Mouse (Mus musculus) CH12.LX (cell line): ENCODE data around the gene S100a10. TPM values are rescaled to one million over a fixed set of nuclear protein-coding genes. Genes with fewer than 3 reads are reported as not detected.

Experiments used
- DNase-seq: peaks from one replicate; pipeline ENCODE4 v3.0.0-alpha.2; 2013; ENCODE audit errors: extremely low read depth
- H3K27ac ChIP-seq: 2 replicates; pipeline ENCODE4 v1.5.1; 2012; ENCODE audit warnings: low read depth, mild to moderate bottlenecking, control low read depth, moderate library complexity; ENCODE audit not compliant: insufficient read depth
- H3K27me3 ChIP-seq: replicated peaks from 2 replicates; pipeline ENCODE3; 2012; ENCODE audit warnings: inconsistent platforms
- H3K36me3 ChIP-seq, 2 experiments: replicated peaks in 1 of 2; 2 replicates each; pipeline versions ENCODE3 to v1.6.1; 2012; ENCODE audit warnings: inconsistent platforms in 1 of 2, low read length in 1 of 2, mild to moderate bottlenecking in 1 of 2, mixed read lengths in 1 of 2, moderate library complexity in 1 of 2; ENCODE audit not compliant: control insufficient read depth in 1 of 2, insufficient read depth in 1 of 2
- H3K4me1 ChIP-seq, 2 experiments: 2 replicates each; pipeline ENCODE4 v1.6.1; 2012; ENCODE audit warnings: inconsistent platforms in 1 of 2, moderate library complexity in 1 of 2; ENCODE audit not compliant: insufficient read depth in 2 of 2, control insufficient read depth in 1 of 2
- H3K4me2 ChIP-seq: 2 replicates; pipeline ENCODE4 v1.6.1; 2012; ENCODE audit warnings: low read depth, mild to moderate bottlenecking, control low read depth; ENCODE audit not compliant: poor library complexity, insufficient read depth, severe bottlenecking
- H3K4me3 ChIP-seq, 3 experiments: fragments of 150-350 bp in 1 of 3; sonication (generic) in 1 of 3; replicated peaks in 1 of 3; 2 replicates each; pipeline versions ENCODE3 to v1.5.1; 2011 to 2012; ENCODE audit warnings: low read depth in 2 of 3, low read length in 2 of 3, mild to moderate bottlenecking in 2 of 3, moderate library complexity in 2 of 3, control low read depth in 1 of 3, improper control_type of control experiment in 1 of 3, inconsistent platforms in 1 of 3, mixed read lengths in 1 of 3; ENCODE audit not compliant: poor library complexity in 1 of 3
- H3K79me2 ChIP-seq: replicated peaks from 2 replicates; pipeline ENCODE4 v1.6.1; 2012; ENCODE audit warnings: mild to moderate bottlenecking, moderate library complexity; ENCODE audit not compliant: control insufficient read depth, poor library complexity, insufficient read depth, severe bottlenecking; ENCODE audit errors: extremely low read depth
- H3K9ac ChIP-seq: 2 replicates; pipeline ENCODE4 v1.6.1; 2012; ENCODE audit warnings: low read depth, mild to moderate bottlenecking, control low read depth, moderate library complexity; ENCODE audit not compliant: insufficient read depth
- H3K9me3 ChIP-seq: replicated peaks from 2 replicates; pipeline ENCODE3; 2012; ENCODE audit warnings: low read length, inconsistent platforms, mixed read lengths
- CHD2 ChIP-seq: IDR thresholded peaks from 2 replicates; pipeline ENCODE4 v1.6.1; 2011; ENCODE audit warnings: low read length, improper control_type of control experiment
- E2F4 ChIP-seq: IDR thresholded peaks from 2 replicates; pipeline ENCODE4 v1.6.1; 2011; ENCODE audit warnings: low read depth, low read length, improper control_type of control experiment; ENCODE audit not compliant: insufficient replicate concordance
- ETS1 ChIP-seq: conservative IDR thresholded peaks from 2 replicates; pipeline ENCODE4 v1.6.1; 2012; ENCODE audit warnings: low read depth, mild to moderate bottlenecking, inconsistent platforms, low read length, improper control_type of control experiment, moderate library complexity
- GABPA ChIP-seq: IDR thresholded peaks from 2 replicates; pipeline ENCODE4 v1.6.1; 2012; ENCODE audit warnings: low read depth, low read length, improper control_type of control experiment, inconsistent platforms; ENCODE audit not compliant: insufficient replicate concordance
- HCFC1 ChIP-seq: IDR thresholded peaks from 2 replicates; pipeline ENCODE4 v1.6.1; 2012; ENCODE audit warnings: low read depth, mild to moderate bottlenecking, inconsistent platforms, low read length, improper control_type of control experiment
- IRF4 ChIP-seq: IDR thresholded peaks from 2 replicates; pipeline ENCODE4 v1.6.1; 2014; ENCODE audit warnings: low read depth, mild to moderate bottlenecking, inconsistent platforms, low read length, improper control_type of control experiment
- JUN ChIP-seq: IDR thresholded peaks from 2 replicates; pipeline ENCODE4 v1.6.1; 2011; ENCODE audit warnings: low read depth, mild to moderate bottlenecking, low read length, improper control_type of control experiment, moderate library complexity; ENCODE audit not compliant: insufficient read depth
- JUND ChIP-seq: conservative IDR thresholded peaks from 2 replicates; pipeline ENCODE4 v1.6.1; 2011; ENCODE audit warnings: low read depth, low read length, improper control_type of control experiment
- MAFK ChIP-seq: IDR thresholded peaks from 2 replicates; pipeline ENCODE4 v1.6.1; 2011; ENCODE audit warnings: low read length, improper control_type of control experiment; ENCODE audit not compliant: insufficient replicate concordance
- MAX ChIP-seq: IDR thresholded peaks from 2 replicates; pipeline ENCODE4 v1.6.1; 2011; ENCODE audit warnings: low read length, improper control_type of control experiment
- MAZ ChIP-seq: IDR thresholded peaks from 2 replicates; pipeline ENCODE4 v1.6.1; 2012; ENCODE audit warnings: low read depth, mild to moderate bottlenecking, inconsistent platforms, low read length, improper control_type of control experiment, moderate library complexity
- MXI1 ChIP-seq: IDR thresholded peaks from 2 replicates; pipeline ENCODE4 v1.6.1; 2011; ENCODE audit warnings: mild to moderate bottlenecking, low read depth, low read length, improper control_type of control experiment
- MYC ChIP-seq: IDR thresholded peaks from 2 replicates; pipeline ENCODE4 v1.6.1; 2011; ENCODE audit warnings: low read depth, mild to moderate bottlenecking, improper control_type of control experiment, low read length
- NELFE ChIP-seq: IDR thresholded peaks from 2 replicates; pipeline ENCODE4 v1.6.1; 2011; ENCODE audit warnings: low read depth, low read length, improper control_type of control experiment
- RCOR1 ChIP-seq: conservative IDR thresholded peaks from 2 replicates; pipeline ENCODE4 v1.6.1; 2012; ENCODE audit warnings: low read depth, mild to moderate bottlenecking, inconsistent platforms, low read length, improper control_type of control experiment
- SIN3A ChIP-seq: IDR thresholded peaks from 2 replicates; pipeline ENCODE4 v1.6.1; 2012; ENCODE audit warnings: low read length, improper control_type of control experiment, inconsistent platforms
- USF1 ChIP-seq: IDR thresholded peaks from 2 replicates; pipeline ENCODE4 v1.6.1; 2014; ENCODE audit warnings: low read depth, mild to moderate bottlenecking, inconsistent platforms, low read length, improper control_type of control experiment
- USF2 ChIP-seq: conservative IDR thresholded peaks from 2 replicates; pipeline ENCODE4 v1.6.1; 2011; ENCODE audit warnings: low read depth, low read length, improper control_type of control experiment
- ZC3H11A ChIP-seq: IDR thresholded peaks from 2 replicates; pipeline ENCODE4 v1.6.1; 2012; ENCODE audit warnings: low read depth, mild to moderate bottlenecking, inconsistent platforms, low read length, improper control_type of control experiment
- ZKSCAN1 ChIP-seq: IDR thresholded peaks from 2 replicates; pipeline ENCODE4 v1.6.1; 2012; ENCODE audit warnings: low read depth, inconsistent platforms, low read length, improper control_type of control experiment, borderline replicate concordance
- ZMIZ1 ChIP-seq: IDR thresholded peaks from 2 replicates; pipeline ENCODE4 v1.6.1; 2012; ENCODE audit warnings: low read depth, mild to moderate bottlenecking, inconsistent platforms, low read length, improper control_type of control experiment
- ZNF384 ChIP-seq: IDR thresholded peaks from 2 replicates; pipeline ENCODE4 v1.6.1; 2012; ENCODE audit warnings: low read depth, low read length, improper control_type of control experiment, inconsistent platforms
- dilution Hi-C: fragments of 300-500 bp; cut with MboI; formaldehyde crosslinking; loops from 2 replicates; pipeline ENCODE4 v1.14.3; 2020; ENCODE audit warnings: low sequenced_read_pairs; ENCODE audit not compliant: extremely low pct_unique_long_range_greater_than_20kb, extremely low pct_ligation_motif_present
- in situ Hi-C: fragments of 300-500 bp; cut with MboI; formaldehyde crosslinking; loops from 3 replicates; pipeline ENCODE4 v1.14.3; 2019; ENCODE audit warnings: low sequenced_read_pairs, low pct_ligation_motif_present, low pct_unique_long_range_greater_than_20kb, mixed read lengths
- polyA plus RNA-seq: library from polyadenylated mRNA; unstranded; fragments of >175 nt; gene quantifications from 2 replicates; pipeline ENCODE4 v1.2.1, GENCODE M21; 2012; ENCODE audit warnings: low read depth; ENCODE audit not compliant: insufficient read length
- total RNA-seq, 2 experiments: library from RNA; depleted of rRNA; stranded (reverse); fragments of 300-350 nt in 1 of 2; fragments of >200 nt in 1 of 2; gene quantifications; 2 replicates each; pipeline ENCODE4 v1.2.3; 2012 to 2014

Gene S100a10
- total and polyA plus RNA-seq, 3 experiments: 213 to 429 (median 352) TPM

DNA sequence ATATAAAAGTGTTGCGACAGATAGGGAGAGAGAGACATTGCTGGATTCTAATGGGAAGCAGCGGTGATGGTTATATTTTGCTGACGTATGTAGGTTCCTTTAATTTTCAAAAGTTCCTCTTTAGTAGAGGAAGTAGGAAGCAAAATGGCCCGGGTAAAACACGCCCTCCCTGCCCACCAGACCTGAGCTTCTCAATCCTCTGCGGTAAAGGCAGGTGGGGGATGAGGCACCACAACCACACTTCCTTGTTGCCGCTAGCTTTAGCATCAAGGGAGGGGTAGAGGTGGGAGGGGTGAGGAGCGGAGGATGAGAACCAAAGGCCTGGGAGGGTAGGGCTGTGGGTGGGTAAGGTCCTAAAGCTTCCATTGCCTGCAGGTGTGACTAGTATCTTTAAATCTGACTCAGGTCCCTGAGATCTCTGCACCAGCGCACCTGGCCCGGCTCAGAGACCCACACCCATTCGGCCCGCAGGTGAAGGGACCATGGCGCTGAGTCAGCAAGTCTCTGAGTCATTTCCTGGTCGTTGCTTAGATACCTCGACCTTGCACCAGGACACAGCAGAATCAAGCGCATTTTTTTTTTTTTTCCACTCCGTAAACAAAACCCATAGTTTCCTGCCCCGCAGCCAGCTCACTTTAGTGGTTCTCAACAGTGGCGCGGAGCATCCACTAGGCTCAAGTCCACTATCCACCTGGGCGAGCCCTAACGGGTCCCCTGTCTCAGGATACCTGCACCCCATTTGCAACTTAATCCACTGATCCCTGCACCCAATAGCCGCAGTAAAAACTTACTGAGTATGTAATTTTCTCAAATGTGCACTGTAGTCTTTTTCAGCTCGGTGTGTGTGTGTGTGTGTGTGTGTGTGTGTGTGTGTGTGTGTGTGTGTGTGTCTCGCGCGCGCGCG lies 48.7 kb upstream of the S100a10 start (continued):
- peak; percentile 53; the same call in 1 of the 2 replicates for TF ChIP-seq MXI1
- TF ChIP-seq, all 38 proteins: peak for 19

- in situ Hi-C loops (loop anchor here (10.0 kb wide), 1 partner anchor 98 kb away; no protein-coding TSS in a partner anchor), dilution Hi-C loops (no loop called here)
- Histone ChIP-seq H3K79me2 (no peaks in the 10 kb centered on the region), H3K4me3 (no peak overlapping the region), H3K27ac (0 out of 2 replicates have a peak overlapping the region, but pooled peaks have one; percentile 34), H3K36me3 (no peaks in the 10 kb centered on the region), H3K4me1 (peaks cover 2 to 28% of the 10 kb centered on the region in 2 experiments; a peak in 2 of 4 replicates), H3K9me3 (no peaks in the 10 kb centered on the region), H3K27me3 (no peaks in the 10 kb centered on the region), H3K4me2 (no peak overlapping the region), H3K9ac (no peak overlapping the region)
- DNase-seq: no peak
- no peak for TF ChIP-seq ZMIZ1
- TF ChIP-seq NELFE: no peak
- TF ChIP-seq RCOR1: no peak
- no peak for TF ChIP-seq USF2
- no peak for TF ChIP-seq HCFC1
- no peak for TF ChIP-seq ETS1
- no peak for TF ChIP-seq JUN
- no peak for TF ChIP-seq E2F4
- TF ChIP-seq MYC: no peak
- no peak for TF ChIP-seq MAFK
- no peak for TF ChIP-seq ZC3H11A
These were observed 48.0 kb upstream of the S100a10 start for GRCm38 (mm10) chr3:93506881-93507325.

DNA sequence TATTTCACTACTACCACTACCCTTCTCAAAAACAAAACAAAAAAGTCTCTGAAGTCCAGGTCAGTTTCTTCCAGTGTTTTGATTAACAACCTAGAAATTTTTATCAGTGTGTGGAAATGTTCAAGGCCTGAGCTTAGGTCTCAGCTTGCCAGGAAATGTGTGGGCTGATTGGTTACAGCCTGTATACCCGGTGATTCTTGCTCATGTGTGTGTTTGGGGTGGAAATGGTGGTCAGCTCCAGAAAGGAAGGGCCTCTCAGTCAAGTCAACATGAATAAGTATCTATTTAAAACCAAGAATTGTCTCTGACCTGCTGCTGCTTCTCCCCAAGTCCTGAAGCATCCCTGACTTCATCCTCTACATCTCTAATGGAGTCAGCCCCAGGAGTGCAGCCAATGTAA lies 45.6 kb upstream of the S100a10 start:
- Histone ChIP-seq H3K27me3 (no peaks in the 10 kb centered on the region), H3K27ac (no peak overlapping the region), H3K9ac (no peak overlapping the region), H3K4me1 (peaks cover 2 to 28% of the 10 kb centered on the region in 2 experiments; a peak in 2 of 4 replicates), H3K79me2 (no peaks in the 10 kb centered on the region), H3K9me3 (no peaks in the 10 kb centered on the region), H3K4me3 (no peak overlapping the region), H3K36me3 (no peaks in the 10 kb centered on the region), H3K4me2 (no peak overlapping the region)
- dilution Hi-C loops (no loop called here), in situ Hi-C loops (loop anchor here (10.0 kb wide), 1 partner anchor 96 kb away; no protein-coding TSS in a partner anchor)
- no peak for DNase-seq
- TF ChIP-seq IRF4 (no peak), MXI1 (no peak), NELFE (no peak), ZNF384 (no peak), ZKSCAN1 (no peak), ZC3H11A (no peak), JUN (no peak), MAX (no peak), MAZ (no peak), GABPA (no peak), CHD2 (no peak), SIN3A (no peak), MAFK (no peak), USF1 (no peak), HCFC1 (no peak), ETS1 (no peak), JUND (no peak)
